Mouse (Mus musculus) kidney, embryonic 16.5 days (tissue): ENCODE data around the gene Mpp3. TPM values are rescaled to one million over a fixed set of nuclear protein-coding genes. Genes with fewer than 3 reads are reported as not detected.

Experiments used
- ATAC-seq: fragments of 200-750 bp; cut with Nextera tagmentation; 2 replicates; pipeline ENCODE4 v1.8.0; 2017; ENCODE audit warnings: moderate TSS enrichment; ENCODE audit not compliant: low FRiP score, low TSS enrichment
- H3K27ac ChIP-seq: fragments of 300-500 bp; sonication (generic); 2 replicates; pipeline ENCODE4 v1.5.1; 2014; ENCODE audit warnings: low read length
- H3K27me3 ChIP-seq: fragments of 300-500 bp; sonication (generic); 2 replicates; pipeline ENCODE4 v1.6.1; 2014; ENCODE audit warnings: low read length, control low read depth, mixed read lengths; ENCODE audit not compliant: insufficient read depth
- H3K36me3 ChIP-seq: fragments of 300-500 bp; sonication (generic); 2 replicates; pipeline ENCODE4 v1.6.1; 2014; ENCODE audit warnings: low read length, control low read depth, mixed read lengths; ENCODE audit not compliant: insufficient read depth
- H3K4me1 ChIP-seq: fragments of 300-500 bp; sonication (generic); 2 replicates; pipeline ENCODE4 v1.6.1; 2014; ENCODE audit warnings: low read length, control low read depth, mixed read lengths; ENCODE audit not compliant: insufficient read depth
- H3K4me2 ChIP-seq: fragments of 300-500 bp; sonication (generic); replicated peaks from 2 replicates; pipeline ENCODE4 v1.6.1; 2014; ENCODE audit warnings: low read depth, low read length
- H3K4me3 ChIP-seq: fragments of 300-500 bp; sonication (generic); 2 replicates; pipeline ENCODE4 v1.5.1; 2014; ENCODE audit warnings: mild to moderate bottlenecking, low read length
- H3K9ac ChIP-seq: fragments of 300-500 bp; sonication (generic); replicated peaks from 2 replicates; pipeline ENCODE4 v1.6.1; 2014; ENCODE audit warnings: low read length
- H3K9me3 ChIP-seq: fragments of 300-500 bp; sonication (generic); 2 replicates; pipeline ENCODE4 v1.6.1; 2016; ENCODE audit warnings: low read length, control low read depth
- WGBS: fragments of 180-500 bp; shearing (Covaris S2); extraction: QIAGEN DNeasy Blood & Tissue Kit; methylation state at CpG from one replicate; pipeline ENCODE4 v1.1.7; 2014; 5-methylcytosine and 5-hydroxymethylcytosine counted together
- polyA plus RNA-seq: library from polyadenylated mRNA; unstranded; fragments of >200 nt; fragmentation: Nextera tagmentation; extraction: Ambion mirVana; gene quantifications from 2 replicates; pipeline ENCODE4 v1.2.1, GENCODE M21; 2015

The Mpp3 gene
- polyA plus RNA-seq, 1 experiment from 2014 or later: 7.2 TPM

DNA sequence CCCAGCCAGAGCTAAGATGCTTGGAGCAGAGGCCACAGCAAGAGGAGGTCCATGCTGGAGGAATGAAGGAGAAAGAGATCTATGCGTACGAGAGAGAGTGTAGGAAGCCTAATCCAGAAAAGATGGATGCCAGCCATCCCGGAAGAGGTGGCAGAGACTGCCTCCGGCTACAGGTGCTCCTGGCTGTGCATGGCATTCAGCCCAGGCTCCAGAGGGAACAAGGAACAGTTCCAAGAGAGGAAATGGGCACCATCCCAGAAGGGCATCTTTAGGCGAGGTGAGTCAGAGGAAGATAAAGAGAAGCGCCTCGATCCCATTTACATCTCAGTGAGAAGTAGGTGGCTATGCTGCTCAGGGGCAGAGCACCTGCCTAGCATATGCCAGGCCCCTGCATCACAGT lies 2.9 kb upstream of the Mpp3 start:
- 89% methylated on average over 7 of the region's 7 CpGs for WGBS
- no peak overlapping the region for H3K27ac ChIP-seq

DNA sequence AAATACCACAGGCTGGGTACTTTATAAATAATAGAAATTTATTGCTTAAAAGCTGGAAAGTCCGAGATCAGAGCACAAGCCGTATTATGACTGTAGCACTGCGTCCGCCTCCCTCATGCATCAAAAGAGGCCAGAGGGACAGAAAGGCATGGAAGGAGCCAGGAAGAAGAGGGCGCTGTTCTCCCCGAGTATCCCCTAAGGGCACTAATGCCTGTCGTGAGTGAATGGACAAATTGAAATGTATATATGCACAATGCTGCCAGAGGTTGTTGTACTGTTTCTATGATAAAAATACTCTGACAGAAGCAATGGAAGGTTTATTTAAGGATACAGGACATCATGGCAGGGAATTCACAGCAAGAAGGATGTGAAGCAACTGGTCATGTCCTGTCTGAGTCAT lies 1.7 kb upstream of the Mpp3 start:
- Histone ChIP-seq H3K27me3 (peaks cover 18% of the 10 kb centered on the region), H3K9me3 (no peaks in the 10 kb centered on the region), H3K36me3 (no peaks in the 10 kb centered on the region), H3K4me3 (no peak overlapping the region), H3K27ac (no peak overlapping the region), H3K4me2 (no peak overlapping the region), H3K9ac (no peak overlapping the region), H3K4me1 (peaks cover 27% of the 10 kb centered on the region)
- WGBS: 34% methylated on average over 7 of the region's 7 CpGs
- ATAC-seq: no peak

More for the DNA sequence above, 2.9 kb upstream of the Mpp3 start:
- H3K4me3 ChIP-seq: no peak overlapping the region
- H3K9ac ChIP-seq: no peak overlapping the region
- no peak overlapping the region for H3K4me2 ChIP-seq
- no peaks in the 10 kb centered on the region for H3K9me3 ChIP-seq
- no peaks in the 10 kb centered on the region for H3K36me3 ChIP-seq
- H3K27me3 ChIP-seq: peaks cover 10% of the 10 kb centered on the region; the same call in 1 of the 2 replicates
- ATAC-seq: no peak
- H3K4me1 ChIP-seq: peaks cover 19% of the 10 kb centered on the region

DNA sequence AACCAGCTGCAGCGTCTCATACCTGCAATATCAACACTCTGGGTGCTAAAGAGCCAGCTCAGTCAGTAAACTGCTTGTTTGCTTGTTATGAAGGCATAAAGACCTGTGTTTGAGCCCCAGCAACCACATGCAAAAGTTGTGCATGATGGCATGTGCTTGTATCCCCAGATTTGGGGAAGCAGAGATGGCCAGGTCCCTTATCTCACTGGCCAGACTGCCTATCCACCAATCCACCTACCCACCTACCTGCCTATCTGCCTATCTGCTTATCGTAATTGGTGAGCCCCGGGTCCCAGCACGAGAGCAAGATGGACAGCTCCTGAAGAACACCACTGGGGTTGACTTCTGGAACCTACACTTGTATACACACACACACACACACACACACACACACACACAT lies 1.0 kb upstream of the Mpp3 start:
- H3K27ac ChIP-seq: no peak overlapping the region
- 71% methylated on average over 4 of the region's 4 CpGs for WGBS
- H3K27me3 ChIP-seq: peaks cover 21% of the 10 kb centered on the region
- H3K4me3 ChIP-seq: no peak overlapping the region
- ATAC-seq: no peak
- H3K4me1 ChIP-seq: peaks cover 27% of the 10 kb centered on the region
- H3K4me2 ChIP-seq: no peak overlapping the region
- no peak overlapping the region for H3K9ac ChIP-seq
- H3K9me3 ChIP-seq: no peaks in the 10 kb centered on the region
- H3K36me3 ChIP-seq: no peaks in the 10 kb centered on the region

DNA sequence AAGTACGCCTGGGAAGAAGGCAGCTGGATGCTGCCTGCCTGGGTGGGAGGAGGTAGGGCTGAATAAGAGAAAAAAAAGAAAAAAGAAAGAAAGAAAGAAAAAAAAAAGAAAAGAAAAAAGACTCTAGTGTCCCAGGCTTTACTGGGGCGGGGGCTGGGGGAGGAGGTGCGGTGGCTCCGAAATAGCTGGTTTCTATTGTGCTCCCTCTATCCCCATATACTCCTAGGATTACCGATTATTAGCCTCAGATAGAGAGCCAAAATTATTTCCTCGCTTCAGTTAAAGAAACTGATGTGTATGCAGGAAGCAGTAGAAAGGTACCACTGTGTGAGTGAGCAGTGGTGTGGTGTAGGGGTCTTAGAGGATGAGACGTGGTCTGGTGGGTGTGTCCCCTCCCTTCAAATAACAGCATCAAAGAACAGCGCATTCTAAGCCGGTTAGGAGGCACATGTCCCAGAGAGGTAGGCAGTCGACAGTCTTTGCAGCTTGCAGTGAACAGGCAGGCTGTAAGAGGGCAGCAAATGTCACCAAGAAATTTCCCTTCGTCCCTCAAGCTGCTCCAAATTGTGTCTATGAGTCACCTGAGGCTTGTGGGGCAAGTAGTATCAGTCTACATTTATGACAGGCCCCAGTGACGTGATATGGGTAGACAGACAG lies 772 bp downstream of the Mpp3 start:
- peak; percentile 20; the same call in 1 of the 2 replicates for ATAC-seq
- peak overlapping the region; percentile 75 for H3K9ac ChIP-seq
- H3K4me2 ChIP-seq: peak overlapping the region; percentile 96
- peak overlapping the region; percentile 63 for H3K4me3 ChIP-seq
- peaks cover 27% of the 10 kb centered on the region for H3K27me3 ChIP-seq
- H3K36me3 ChIP-seq: no peaks in the 10 kb centered on the region
- H3K27ac ChIP-seq: peak overlapping the region; percentile 50; the same call in 1 of the 2 replicates
- 7% methylated on average over 12 of the region's 12 CpGs for WGBS
- no peaks in the 10 kb centered on the region for H3K9me3 ChIP-seq
- peaks cover 27% of the 10 kb centered on the region for H3K4me1 ChIP-seq

DNA sequence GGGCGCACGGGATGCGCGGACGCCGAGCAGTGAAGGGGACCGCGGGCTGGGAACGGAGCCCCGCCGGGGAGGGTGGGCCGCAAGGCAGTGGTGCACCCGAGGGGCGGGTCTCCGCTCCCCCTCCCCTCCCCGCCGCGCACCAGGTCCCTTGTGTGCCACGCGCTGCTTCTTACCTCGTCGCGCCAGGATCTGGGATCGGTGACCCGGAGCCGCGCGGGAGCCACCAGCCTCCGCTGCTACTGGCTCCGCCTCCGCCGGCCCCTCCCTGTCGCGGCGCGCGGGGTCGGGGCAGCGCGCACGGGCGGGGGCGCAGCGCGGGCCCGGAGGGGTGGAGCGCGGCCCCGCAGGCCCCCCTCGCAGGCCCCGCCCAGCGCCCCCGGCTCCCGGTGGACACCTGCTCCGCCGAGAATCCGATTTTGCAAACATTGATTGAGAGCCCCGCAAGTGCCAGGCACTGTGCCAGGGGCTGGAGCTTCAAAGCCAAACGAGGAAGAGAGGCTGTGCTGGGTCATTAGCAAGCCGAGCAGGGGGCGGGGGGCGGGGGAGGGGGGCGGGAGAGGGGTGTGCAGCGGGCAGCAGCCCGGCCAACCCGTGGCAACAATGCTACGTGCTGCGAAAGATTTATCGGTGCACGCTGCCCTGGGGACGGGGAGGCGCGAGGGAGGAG lies 1.4 kb downstream of the Mpp3 start:
- under 1% methylated on average over 47 of the region's 73 CpGs for WGBS
- Histone ChIP-seq H3K9me3 (no peaks in the 10 kb centered on the region), H3K27ac (peak overlapping the region; percentile 76), H3K9ac (peak overlapping the region; percentile 75), H3K27me3 (peaks cover 24% of the 10 kb centered on the region), H3K36me3 (no peaks in the 10 kb centered on the region), H3K4me3 (peak overlapping the region; percentile 63), H3K4me1 (peaks cover 27% of the 10 kb centered on the region), H3K4me2 (peak overlapping the region; percentile 96)
- peak; percentile 92 for ATAC-seq

DNA sequence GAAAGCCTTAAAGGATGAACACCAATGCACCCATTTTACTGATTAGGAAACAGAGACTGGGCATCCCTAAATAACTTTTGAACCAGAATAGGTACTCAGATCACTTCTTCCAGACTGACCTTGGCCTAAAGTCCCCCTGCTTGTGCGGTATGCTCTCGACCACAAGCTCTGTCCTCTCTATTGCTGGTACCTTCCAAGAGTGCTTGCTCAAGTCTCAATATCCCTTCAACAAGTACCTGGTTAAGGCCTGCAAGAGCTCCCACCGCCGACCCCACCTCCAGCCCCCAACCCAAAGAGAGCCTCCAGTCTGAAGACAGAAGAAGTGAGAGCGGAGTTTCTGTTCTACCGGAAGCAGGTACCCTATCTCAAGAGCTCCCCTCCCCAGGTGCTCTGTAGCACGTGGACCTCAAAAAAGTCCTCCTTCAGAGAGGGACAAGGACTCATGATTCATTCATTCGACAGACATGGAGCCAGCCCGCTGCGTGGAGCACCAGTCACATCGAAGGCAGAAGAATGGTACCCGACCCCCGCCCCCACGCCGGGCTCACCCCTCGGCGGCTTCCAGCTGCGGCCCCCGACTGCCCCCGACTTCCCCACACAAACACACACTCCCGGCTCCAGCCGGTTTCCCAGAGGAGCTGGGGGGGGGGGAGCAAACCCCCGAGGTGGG lies 2.1 kb downstream of the Mpp3 start:
- Histone ChIP-seq H3K27me3 (peaks cover 24% of the 10 kb centered on the region), H3K27ac (peak overlapping the region; percentile 76), H3K4me1 (peaks cover 27% of the 10 kb centered on the region), H3K36me3 (no peaks in the 10 kb centered on the region), H3K9ac (peak overlapping the region; percentile 75), H3K4me3 (peak overlapping the region; percentile 63), H3K4me2 (peak overlapping the region; percentile 96), H3K9me3 (no peaks in the 10 kb centered on the region)
- peak; percentile 28 for ATAC-seq
- 3% methylated on average over 23 of the region's 23 CpGs for WGBS

DNA sequence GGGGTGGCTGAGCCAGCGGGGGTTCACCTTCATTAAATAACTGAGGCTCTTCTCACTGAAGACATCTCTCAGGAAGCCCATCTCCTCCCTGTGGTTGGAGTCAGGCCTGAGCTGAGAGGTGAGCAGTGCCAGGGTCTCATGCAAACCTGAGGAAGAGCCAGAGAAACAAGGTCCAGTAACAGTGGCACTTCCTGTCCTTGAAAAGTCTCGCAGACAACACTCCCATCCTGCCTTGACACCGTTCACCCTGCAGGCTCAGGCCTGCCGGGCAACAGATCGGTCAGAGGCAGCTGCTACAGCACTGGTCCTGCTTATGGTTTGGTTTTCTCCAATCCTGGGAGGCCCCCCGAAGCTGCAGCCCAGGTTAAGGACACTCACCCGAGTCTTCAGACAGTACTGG lies 2.9 kb downstream of the Mpp3 start:
- H3K4me1 ChIP-seq: peaks cover 27% of the 10 kb centered on the region
- H3K36me3 ChIP-seq: no peaks in the 10 kb centered on the region
- peaks cover 24% of the 10 kb centered on the region for H3K27me3 ChIP-seq
- no peak for ATAC-seq
- no peak overlapping the region for H3K27ac ChIP-seq
- H3K4me2 ChIP-seq: peak overlapping the region; percentile 96
- H3K9ac ChIP-seq: peak overlapping the region; percentile 10; the same call in 1 of the 2 replicates
- no peaks in the 10 kb centered on the region for H3K9me3 ChIP-seq
- WGBS: 39% methylated on average over 7 of the region's 7 CpGs
- no peak overlapping the region for H3K4me3 ChIP-seq

DNA sequence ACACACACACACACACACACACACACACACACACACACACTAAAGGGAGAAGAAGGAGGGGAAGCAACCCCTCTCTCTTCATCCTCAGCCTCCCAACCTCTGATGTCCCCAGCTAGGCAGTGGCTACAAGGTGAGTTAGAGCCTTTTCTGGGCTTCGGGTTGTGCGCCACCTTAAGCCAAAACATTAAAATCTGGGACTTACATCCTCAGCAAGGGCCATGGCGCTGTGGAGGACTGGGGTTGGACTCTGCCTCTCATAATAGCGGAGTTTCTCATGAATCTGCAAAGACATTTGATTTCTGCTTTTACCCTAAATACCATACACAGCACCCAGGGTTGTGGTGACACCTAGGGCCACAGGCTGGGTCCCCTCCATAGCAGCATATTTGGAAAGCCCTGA lies 3.4 kb downstream of the Mpp3 start:
- no peak for ATAC-seq
- Histone ChIP-seq H3K27ac (no peak overlapping the region), H3K36me3 (no peaks in the 10 kb centered on the region), H3K4me1 (peaks cover 24% of the 10 kb centered on the region), H3K4me3 (no peak overlapping the region), H3K9me3 (no peaks in the 10 kb centered on the region), H3K27me3 (peaks cover 24% of the 10 kb centered on the region), H3K4me2 (no peak overlapping the region), H3K9ac (0 out of 2 replicates have a peak overlapping the region, but pooled peaks have one; percentile 10)
- WGBS: 78% methylated on average over 4 of the region's 4 CpGs

DNA sequence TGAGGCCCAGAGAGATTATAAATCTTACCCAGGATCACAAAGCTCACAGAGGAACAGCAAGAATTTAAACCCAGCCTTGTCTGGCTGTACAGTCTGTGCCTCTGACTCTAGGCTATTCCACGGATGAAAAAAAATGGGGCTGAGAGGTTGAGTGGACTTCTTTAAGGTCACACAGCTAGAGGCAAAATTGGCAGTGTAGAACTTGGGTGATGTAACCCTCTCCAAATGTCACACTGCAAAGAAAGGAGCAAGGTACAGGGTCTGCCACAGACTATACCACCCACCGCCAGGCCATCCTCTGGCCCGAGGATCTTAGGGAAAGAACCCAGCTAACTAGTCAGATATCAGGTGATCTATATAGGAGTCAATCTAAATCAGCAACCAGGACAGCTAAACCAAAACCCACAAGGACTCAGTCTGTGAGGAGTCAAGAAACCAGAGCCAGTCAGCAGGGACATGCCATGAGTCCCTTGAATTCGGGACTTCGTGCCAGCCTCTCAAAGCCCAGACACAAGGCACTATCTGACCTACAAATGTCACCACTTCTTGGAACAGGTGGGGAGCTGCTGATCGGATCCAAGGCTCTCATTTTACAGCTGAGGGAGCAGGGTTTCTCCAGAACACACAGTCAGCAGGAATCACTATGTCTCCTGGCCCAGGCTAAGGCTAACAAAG lies 4.0 kb downstream of the Mpp3 start:
- 73% methylated on average over 6 of the region's 6 CpGs for WGBS
- no peak overlapping the region for H3K4me2 ChIP-seq
- H3K4me3 ChIP-seq: no peak overlapping the region
- H3K36me3 ChIP-seq: no peaks in the 10 kb centered on the region
- no peaks in the 10 kb centered on the region for H3K9me3 ChIP-seq
- no peak for ATAC-seq
- H3K27me3 ChIP-seq: peaks cover 24% of the 10 kb centered on the region
- H3K4me1 ChIP-seq: peaks cover 24% of the 10 kb centered on the region
- no peak overlapping the region for H3K9ac ChIP-seq
- no peak overlapping the region for H3K27ac ChIP-seq
